Mouse (Mus musculus) limb, embryonic 11.5 days (tissue): ENCODE results near the gene Adcy10. TPM values are rescaled to one million over a fixed set of nuclear protein-coding genes. Genes with fewer than 3 reads are reported as not detected.

Source experiments
- ATAC-seq: fragments of 200-750 bp; cut with Nextera tagmentation; 2 replicates; pipeline ENCODE4 v1.8.0; 2017; ENCODE audit warnings: low read depth; ENCODE audit not compliant: insufficient number of reproducible peaks, low FRiP score, low TSS enrichment
- DNase-seq: peaks from one replicate; pipeline ENCODE4 v3.0.0-alpha.2; 2015; ENCODE audit warnings: low spot score
- H3K27ac ChIP-seq: fragments of 300-500 bp; sonication (generic); replicated peaks from 2 replicates; pipeline ENCODE4 v1.5.1; 2014; ENCODE audit warnings: low read depth, mild to moderate bottlenecking, low read length
- H3K27me3 ChIP-seq: fragments of 300-500 bp; sonication (generic); 2 replicates; pipeline ENCODE4 v1.6.1; 2014; ENCODE audit warnings: mild to moderate bottlenecking, low read length, mixed read lengths; ENCODE audit not compliant: control insufficient read depth, insufficient read depth
- H3K36me3 ChIP-seq: fragments of 300-500 bp; sonication (generic); 2 replicates; pipeline ENCODE4 v1.6.1; 2014; ENCODE audit warnings: mild to moderate bottlenecking, low read length, moderate library complexity, mixed read lengths; ENCODE audit not compliant: control insufficient read depth, insufficient read depth
- H3K4me1 ChIP-seq: fragments of 300-500 bp; sonication (generic); 2 replicates; pipeline ENCODE4 v1.6.1; 2014; ENCODE audit warnings: low read length, mixed read lengths; ENCODE audit not compliant: control insufficient read depth, insufficient read depth
- H3K4me2 ChIP-seq: fragments of 300-500 bp; sonication (generic); 2 replicates; pipeline ENCODE4 v1.6.1; 2014; ENCODE audit warnings: low read depth, mild to moderate bottlenecking, moderate library complexity; ENCODE audit not compliant: severe bottlenecking
- H3K4me3 ChIP-seq: fragments of 300-500 bp; sonication (generic); 2 replicates; pipeline ENCODE4 v1.5.1; 2014; ENCODE audit warnings: low read depth, low read length
- H3K9ac ChIP-seq: fragments of 300-500 bp; sonication (generic); 2 replicates; pipeline ENCODE4 v1.6.1; 2014; ENCODE audit warnings: mild to moderate bottlenecking, low read length
- H3K9me3 ChIP-seq: fragments of 300-500 bp; sonication (generic); 2 replicates; pipeline ENCODE4 v1.6.1; 2016; ENCODE audit warnings: low read length; ENCODE audit not compliant: control insufficient read depth
- WGBS: fragments of 180-500 bp; shearing (Covaris S2); extraction: QIAGEN DNeasy Blood & Tissue Kit; methylation state at CpG from one replicate; pipeline ENCODE4 v1.1.7; 2014; 5-methylcytosine and 5-hydroxymethylcytosine counted together
- polyA plus RNA-seq: library from polyadenylated mRNA; unstranded; fragments of >200 nt; fragmentation: Nextera tagmentation; extraction: Ambion mirVana; gene quantifications from 2 replicates; pipeline ENCODE4 v1.2.1, GENCODE M21; 2014

Adcy10 gene
- polyA plus RNA-seq, 1 experiment from 2014 or later, result not detected

DNA sequence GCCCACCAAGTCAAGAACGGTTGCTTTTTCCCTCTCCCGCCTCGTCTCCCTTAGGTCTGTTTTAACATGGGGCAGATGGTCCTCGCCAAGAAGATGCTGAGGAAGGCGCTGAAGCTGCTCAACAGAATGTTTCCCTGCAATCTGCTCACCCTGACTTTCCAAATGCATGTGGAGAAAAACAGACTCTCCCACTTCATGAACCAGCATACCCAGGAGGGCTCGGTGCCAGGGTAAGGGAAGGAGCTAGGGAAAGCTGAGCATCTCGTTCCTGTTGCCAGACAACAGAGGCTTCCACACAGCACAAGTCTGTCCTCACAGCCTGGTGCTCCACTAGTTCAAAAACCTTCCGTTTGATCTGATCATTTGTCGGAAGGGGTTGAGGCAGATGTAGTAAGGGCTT is 74.1 kb downstream of the Adcy10 start:
- 84% methylated on average over 9 of the region's 9 CpGs for WGBS
- no peaks in the 10 kb centered on the region for H3K27me3 ChIP-seq
- no peaks in the 10 kb centered on the region for H3K9me3 ChIP-seq
- H3K9ac ChIP-seq, result no peak overlapping the region
- DNase-seq (no peak), ATAC-seq (no peak)
- no peaks in the 10 kb centered on the region for H3K4me1 ChIP-seq
- H3K36me3 ChIP-seq, result no peaks in the 10 kb centered on the region
- H3K4me2 ChIP-seq, result no peak overlapping the region
- no peak overlapping the region for H3K4me3 ChIP-seq
- H3K27ac ChIP-seq, result no peak overlapping the region

DNA sequence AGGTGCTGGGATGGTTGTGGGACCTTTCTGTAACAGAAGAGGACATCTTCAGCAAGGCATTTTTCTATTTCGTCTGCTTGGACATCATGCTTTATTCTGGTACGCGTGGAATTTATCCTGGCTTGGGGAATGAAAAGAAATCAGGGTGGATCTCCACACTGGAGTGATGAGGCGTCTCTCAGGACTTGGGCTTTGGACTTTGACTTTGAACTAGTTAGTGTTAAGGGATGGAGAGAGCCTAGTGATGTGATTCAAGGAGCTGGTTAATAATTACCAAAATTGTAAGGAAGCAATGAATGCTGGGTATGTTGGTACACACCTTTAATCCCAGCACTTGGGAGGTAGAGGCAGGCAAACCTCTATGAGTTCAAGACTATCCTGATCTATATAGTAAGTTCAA is 80.3 kb downstream of the Adcy10 start:
- H3K4me3 ChIP-seq, result no peak overlapping the region
- H3K36me3 ChIP-seq, result no peaks in the 10 kb centered on the region
- no peak for DNase-seq
- H3K27me3 ChIP-seq, result no peaks in the 10 kb centered on the region
- WGBS, result 92% methylated on average over 4 of the region's 4 CpGs
- H3K9me3 ChIP-seq, result no peaks in the 10 kb centered on the region
- no peak for ATAC-seq
- no peak overlapping the region for H3K27ac ChIP-seq
- H3K9ac ChIP-seq, result no peak overlapping the region
- no peaks in the 10 kb centered on the region for H3K4me1 ChIP-seq
- H3K4me2 ChIP-seq, result no peak overlapping the region

DNA sequence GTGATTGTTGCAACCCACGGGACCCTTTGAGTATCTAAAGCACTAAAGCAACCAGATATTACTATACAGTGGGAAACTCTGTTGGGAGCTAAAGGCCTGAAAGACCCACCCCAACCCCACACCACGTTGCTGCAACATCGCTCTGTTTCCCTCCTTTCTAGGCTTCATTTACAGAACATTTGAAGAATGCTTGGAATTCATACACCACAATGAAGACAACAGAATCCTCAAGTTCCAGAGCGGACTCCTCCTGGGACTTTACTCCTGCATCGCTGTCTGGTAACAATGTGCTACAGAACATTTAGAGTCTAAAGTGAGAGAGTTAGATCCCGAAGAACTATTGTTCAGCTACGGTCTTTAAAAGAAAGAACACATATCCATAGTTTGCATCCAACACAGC is 82.5 kb downstream of the Adcy10 start:
- no peaks in the 10 kb centered on the region for H3K4me1 ChIP-seq
- H3K27ac ChIP-seq, result no peak overlapping the region
- no peak overlapping the region for H3K4me2 ChIP-seq
- WGBS, result 93% methylated on average over 7 of the region's 7 CpGs
- no peaks in the 10 kb centered on the region for H3K9me3 ChIP-seq
- ATAC-seq (no peak), DNase-seq (no peak)
- H3K4me3 ChIP-seq, result no peak overlapping the region
- no peaks in the 10 kb centered on the region for H3K36me3 ChIP-seq
- H3K27me3 ChIP-seq, result no peaks in the 10 kb centered on the region
- H3K9ac ChIP-seq, result no peak overlapping the region

DNA sequence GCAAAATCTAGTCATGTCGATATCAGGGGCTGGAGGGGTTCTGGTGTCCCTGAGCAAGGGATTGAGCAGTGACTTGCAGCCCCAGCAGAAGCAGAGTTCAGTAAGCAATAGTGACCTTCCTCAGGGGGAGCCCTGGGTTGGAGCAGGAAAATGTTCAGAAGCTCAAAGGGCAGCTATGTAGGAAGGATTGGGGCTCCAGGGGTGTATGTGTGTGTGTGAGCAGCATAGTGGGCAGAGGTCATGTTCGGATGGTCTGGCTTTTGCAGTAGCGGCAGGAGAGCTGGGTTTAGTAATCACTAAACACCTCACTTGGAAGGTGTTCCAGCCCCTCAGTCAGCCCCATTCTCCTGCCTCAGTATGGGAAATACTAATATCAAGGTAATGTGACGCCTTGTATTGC is 91.0 kb downstream of the Adcy10 start:
- Histone ChIP-seq H3K4me1 (no peaks in the 10 kb centered on the region), H3K4me3 (no peak overlapping the region), H3K36me3 (no peaks in the 10 kb centered on the region), H3K9ac (no peak overlapping the region), H3K27me3 (no peaks in the 10 kb centered on the region), H3K9me3 (no peaks in the 10 kb centered on the region), H3K4me2 (no peak overlapping the region), H3K27ac (no peak overlapping the region)
- DNase-seq, result no peak
- no peak for ATAC-seq
- WGBS, result 77% methylated on average over 4 of the region's 4 CpGs

DNA sequence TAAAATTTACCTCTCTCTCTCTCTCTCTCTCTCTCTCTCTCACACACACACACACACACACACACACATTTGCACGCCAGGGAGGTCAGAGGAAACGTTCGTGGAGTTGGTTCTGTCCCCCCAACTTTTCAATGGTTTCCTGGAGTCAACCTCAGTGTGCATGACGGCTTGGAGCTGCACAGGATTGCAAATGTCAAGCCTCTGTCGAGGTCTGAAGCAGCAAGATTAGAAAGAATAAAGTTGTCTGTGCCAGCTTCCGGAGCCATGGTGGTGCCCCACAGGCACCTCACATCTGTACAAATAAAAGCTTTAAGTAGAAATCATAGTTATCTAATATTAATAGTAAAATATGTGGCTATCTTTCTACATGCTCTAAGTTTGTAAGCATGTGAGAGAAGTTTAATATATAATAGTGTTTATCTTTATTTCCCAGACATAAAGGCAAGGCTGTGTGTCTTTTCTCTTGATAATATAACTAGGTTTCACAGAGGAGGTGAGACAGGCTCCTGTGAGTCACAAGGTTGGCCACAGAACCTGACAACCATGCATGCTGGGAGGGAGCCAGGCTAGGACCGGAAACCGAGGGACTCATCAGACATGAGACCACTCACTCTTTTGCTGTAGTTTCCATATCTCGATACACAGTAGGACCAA is 91.6 kb downstream of the Adcy10 start:
- H3K4me1 ChIP-seq, result no peaks in the 10 kb centered on the region
- H3K27me3 ChIP-seq, result no peaks in the 10 kb centered on the region
- WGBS, result 83% methylated on average over 9 of the region's 9 CpGs
- H3K4me2 ChIP-seq, result no peak overlapping the region
- no peak overlapping the region for H3K9ac ChIP-seq
- DNase-seq (no peak), ATAC-seq (no peak)
- no peak overlapping the region for H3K4me3 ChIP-seq
- no peak overlapping the region for H3K27ac ChIP-seq
- H3K9me3 ChIP-seq, result no peaks in the 10 kb centered on the region
- H3K36me3 ChIP-seq, result no peaks in the 10 kb centered on the region

DNA sequence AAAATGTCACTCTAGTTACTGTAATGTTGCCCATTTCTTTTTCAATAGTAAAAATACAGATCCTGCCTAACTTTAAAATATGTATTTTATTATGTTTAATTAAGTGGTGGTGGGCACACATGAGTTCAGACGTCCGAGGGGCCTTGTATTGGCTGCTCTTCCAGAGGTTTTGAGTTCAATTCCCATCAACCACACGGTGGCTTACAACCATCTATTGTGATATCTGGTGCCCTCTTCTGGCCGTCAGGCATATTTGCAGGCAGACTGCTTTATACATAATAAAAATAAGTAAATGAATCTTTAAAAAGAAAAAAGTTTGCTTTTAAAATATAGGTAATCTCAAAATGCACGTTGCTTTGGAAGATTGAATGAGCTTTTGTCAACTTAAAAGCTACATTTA is 94.3 kb downstream of the Adcy10 start:
- 53% methylated on average over 5 of the region's 5 CpGs for WGBS
- no peak overlapping the region for H3K27ac ChIP-seq
- H3K4me3 ChIP-seq, result no peak overlapping the region
- H3K9me3 ChIP-seq, result no peaks in the 10 kb centered on the region
- ATAC-seq (no peak), DNase-seq (no peak)
- no peak overlapping the region for H3K4me2 ChIP-seq
- H3K9ac ChIP-seq, result no peak overlapping the region
- no peaks in the 10 kb centered on the region for H3K27me3 ChIP-seq
- no peaks in the 10 kb centered on the region for H3K4me1 ChIP-seq
- H3K36me3 ChIP-seq, result no peaks in the 10 kb centered on the region

DNA sequence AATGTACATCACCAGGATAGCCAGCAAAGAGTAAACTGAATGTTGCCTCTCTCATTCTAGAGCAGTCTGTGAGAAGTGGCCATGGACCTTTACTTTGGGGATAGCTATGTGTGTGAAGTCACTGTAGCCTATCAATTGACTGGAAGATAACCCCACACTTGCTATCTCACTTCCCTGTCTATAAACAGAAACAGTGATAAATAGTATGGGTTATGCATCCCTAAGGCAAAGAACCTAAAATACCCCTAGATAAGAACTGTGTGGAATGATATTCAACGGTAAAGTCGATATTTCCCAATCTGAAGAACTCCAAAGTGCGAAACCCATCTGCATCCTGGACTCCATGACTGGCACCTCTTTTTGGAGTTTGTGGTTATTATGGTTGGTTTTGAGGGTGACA is 96.3 kb downstream of the Adcy10 start:
- H3K4me2 ChIP-seq, result no peak overlapping the region
- WGBS, result 97% methylated on average over 3 of the region's 3 CpGs
- H3K36me3 ChIP-seq, result no peaks in the 10 kb centered on the region
- H3K27me3 ChIP-seq, result no peaks in the 10 kb centered on the region
- H3K9ac ChIP-seq, result no peak overlapping the region
- H3K4me1 ChIP-seq, result no peaks in the 10 kb centered on the region
- no peak overlapping the region for H3K27ac ChIP-seq
- ATAC-seq, result no peak
- H3K4me3 ChIP-seq, result no peak overlapping the region
- no peaks in the 10 kb centered on the region for H3K9me3 ChIP-seq
- DNase-seq, result no peak

DNA sequence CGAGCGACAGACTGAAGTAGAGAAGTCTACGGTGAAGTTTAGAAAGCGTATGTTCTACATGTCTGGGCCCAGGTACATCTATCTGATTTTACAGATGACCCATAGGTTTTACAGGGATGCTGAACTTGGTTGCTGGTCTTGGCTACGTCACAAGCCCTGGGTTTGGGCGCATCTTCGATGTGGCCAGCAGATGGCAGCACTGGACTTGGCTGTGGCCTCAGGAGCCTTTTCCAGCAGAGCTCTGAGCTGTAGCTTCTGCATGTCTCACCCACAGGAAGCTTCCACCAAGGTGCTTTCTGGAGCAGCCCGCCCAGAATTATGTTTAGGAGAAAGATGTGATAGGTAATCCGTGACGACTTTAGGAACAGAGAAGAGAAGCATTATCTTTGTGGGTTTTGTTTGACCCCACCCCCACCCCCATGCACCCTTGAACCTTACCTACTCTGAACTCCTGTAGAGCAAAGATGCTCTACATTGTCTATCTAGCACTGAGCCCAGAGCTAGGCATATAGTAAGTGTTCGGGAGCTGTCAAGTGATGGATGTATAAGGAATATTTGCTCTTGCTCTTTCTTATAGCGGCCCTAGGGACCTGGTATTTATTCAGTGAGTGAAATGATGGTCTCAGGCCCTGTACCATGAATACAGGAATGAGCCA is 98.7 kb downstream of the Adcy10 start:
- WGBS, result 31% methylated on average over 12 of the region's 12 CpGs
- Histone ChIP-seq H3K27ac (no peak overlapping the region), H3K27me3 (no peaks in the 10 kb centered on the region), H3K36me3 (no peaks in the 10 kb centered on the region), H3K9ac (no peak overlapping the region), H3K4me2 (no peak overlapping the region), H3K9me3 (no peaks in the 10 kb centered on the region), H3K4me3 (no peak overlapping the region), H3K4me1 (0 out of 2 replicates have a peak, but pooled peaks cover 3% of the 10 kb centered on the region)
- DNase-seq (peak; percentile 91), ATAC-seq (peak; percentile 63)
